Mouse (Mus musculus): ENCODE data around the gene Gskip. TPM values are rescaled to one million over a fixed set of nuclear protein-coding genes. Genes with fewer than 3 reads are reported as not detected.

The Gskip gene
- polyA plus RNA-seq, 1 experiment from 2014 or later: 36.7 TPM

Other genes with a start within 250 kb of the Gskip start
- 2.6 and 3.0 TPM in 2 replicates for gene D430019H16Rik, start 231.0 kb upstream of the Gskip start, polyA plus RNA-seq (2015; fragmentation: Nextera tagmentation; extraction: Ambion mirVana)
- gene Bdkrb2, start 121.6 kb upstream of the Gskip start, polyA plus RNA-seq (2015; fragmentation: Nextera tagmentation; extraction: Ambion mirVana): 0.70 and 1.1 TPM in 2 replicates
- gene Bdkrb1, start 81.7 kb upstream of the Gskip start, polyA plus RNA-seq (2015; fragmentation: Nextera tagmentation; extraction: Ambion mirVana): not detected in 2 replicates
- 12.8 and 13.0 TPM in 2 replicates for gene Atg2b, start 382 bp downstream of the Gskip start, polyA plus RNA-seq (2015; fragmentation: Nextera tagmentation; extraction: Ambion mirVana)
- gene Ak7, start 21.1 kb downstream of the Gskip start, polyA plus RNA-seq (2015; fragmentation: Nextera tagmentation; extraction: Ambion mirVana): 0.45 and 0.63 TPM in 2 replicates
- 229 and 265 TPM in 2 replicates for gene Papola, start 99.9 kb downstream of the Gskip start, polyA plus RNA-seq (2015; fragmentation: Nextera tagmentation; extraction: Ambion mirVana)